Mouse (Mus musculus) olfactory bulb, adult 2 months (tissue): ENCODE measurements around the gene Cd5l.
"Not testable (repeated sequence)": the region's sequence is repeated elsewhere in the genome, so short reads cannot be mapped to it uniquely, and the experiment has no call there.

Source experiments
- CTCF ChIP-seq: fragments of 200-500 bp; IDR thresholded peaks from 2 replicates; pipeline ENCODE4 v1.5.1; 2012; ENCODE audit warnings: low read depth, mild to moderate bottlenecking, low read length, moderate library complexity; ENCODE audit not compliant: insufficient read depth
- POLR2A ChIP-seq: fragments of 200-500 bp; IDR thresholded peaks from 2 replicates; pipeline ENCODE4 v1.6.1; 2012; ENCODE audit warnings: mild to moderate bottlenecking, low read depth, low read length, moderate library complexity; ENCODE audit not compliant: insufficient read depth

- TF ChIP-seq CTCF, POLR2A: not testable (repeated sequence)
These were observed 6.7 kb upstream of the Cd5l start for GRCm38 (mm10) chr3:87350992-87351391.
